Mouse (Mus musculus): ENCODE results near the gene A930018P22Rik. TPM values are rescaled to one million over a fixed set of nuclear protein-coding genes. Genes with fewer than 3 reads are reported as not detected.

The A930018P22Rik gene
- polyA plus RNA-seq, 1 experiment from 2014 or later, result 0.47 TPM

DNA sequence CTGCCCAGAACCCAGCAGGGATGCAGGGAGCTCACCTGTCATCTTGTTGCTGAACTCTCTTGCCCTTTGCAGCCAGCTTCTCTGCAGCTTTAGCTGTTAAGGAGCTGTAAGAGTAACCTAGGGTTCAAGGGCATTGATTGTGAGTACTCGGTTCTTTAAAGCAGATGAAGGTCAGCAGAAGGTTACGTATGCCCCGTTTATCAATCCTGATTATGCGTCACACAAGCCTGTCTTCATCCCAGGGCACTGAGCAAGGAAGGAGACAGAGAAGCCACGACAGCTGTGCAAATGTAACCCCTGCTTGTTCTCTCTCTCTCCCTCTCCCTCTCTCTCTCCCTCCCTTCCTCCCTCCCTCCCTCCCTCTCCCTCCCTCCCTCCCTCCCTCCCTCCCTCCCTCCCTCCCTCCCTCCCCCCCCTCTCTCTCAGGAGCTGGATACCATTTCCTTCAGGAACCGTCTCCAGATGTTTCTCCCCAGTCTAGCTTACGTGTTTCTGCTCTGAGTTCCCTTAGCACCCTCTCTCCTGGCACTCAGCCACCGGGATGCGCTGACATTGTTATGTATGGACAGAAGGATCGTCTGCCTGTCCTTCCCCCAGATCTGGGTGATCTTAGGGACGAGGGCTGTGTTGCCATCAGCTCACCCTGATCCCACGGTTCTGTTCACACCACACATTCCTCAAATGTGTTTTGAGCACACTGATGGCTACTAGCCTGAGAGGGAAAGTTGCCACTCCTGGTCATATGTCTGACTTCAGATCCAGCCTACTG lies 10.7 kb downstream of the A930018P22Rik start:
- DNase-seq (ENCODE audit: low spot score) (no peak), ATAC-seq (ENCODE audit: low FRiP score, low TSS enrichment) (no peak)
- H3K4me2 ChIP-seq (replicated peaks; ENCODE audit: low read depth), result no peak overlapping the region
- H3K27me3 ChIP-seq (ENCODE audit: control insufficient read depth, insufficient read depth, low read length), result no peaks in the 10 kb centered on the region
- H3K9me3 ChIP-seq (ENCODE audit: control insufficient read depth, low read length), result no peaks in the 10 kb centered on the region
- no peaks in the 10 kb centered on the region for H3K36me3 ChIP-seq (ENCODE audit: control insufficient read depth, insufficient read depth, low read length)
- no peak overlapping the region for H3K4me3 ChIP-seq (ENCODE audit: low read depth, low read length)
- no peaks in the 10 kb centered on the region for H3K4me1 ChIP-seq (replicated peaks; ENCODE audit: control insufficient read depth, insufficient read depth)
- no peak overlapping the region for H3K9ac ChIP-seq (ENCODE audit: low read length)
- no peak for TF ChIP-seq EP300 (optimal IDR thresholded peaks at IDR 0.05)
- no peak for TF ChIP-seq CTCF (IDR thresholded peaks at IDR 0.05; ENCODE audit: low read depth)
- H3K27ac ChIP-seq (replicated peaks), result no peak overlapping the region
- 24% methylated on average over 12 of the region's 12 CpGs for WGBS

GRCm38 (mm10) chr2:104134150-104135056 lies 11.8 kb downstream of the A930018P22Rik start:
- H3K4me2 ChIP-seq (replicated peaks; ENCODE audit: low read depth), result no peak overlapping the region
- H3K4me1 ChIP-seq (replicated peaks; ENCODE audit: control insufficient read depth, insufficient read depth), result no peaks in the 10 kb centered on the region
- H3K27ac ChIP-seq (replicated peaks), result no peak overlapping the region
- 36% methylated on average over 8 of the region's 8 CpGs for WGBS
- no peaks in the 10 kb centered on the region for H3K36me3 ChIP-seq (ENCODE audit: control insufficient read depth, insufficient read depth, low read length)
- ATAC-seq (ENCODE audit: low FRiP score, low TSS enrichment) (peak; percentile 62), DNase-seq (ENCODE audit: low spot score) (peak; percentile 71)
- no peak overlapping the region for H3K9ac ChIP-seq (ENCODE audit: low read length)
- no peak overlapping the region for H3K4me3 ChIP-seq (ENCODE audit: low read depth, low read length)
- no peak for TF ChIP-seq EP300 (optimal IDR thresholded peaks at IDR 0.05)
- TF ChIP-seq CTCF (IDR thresholded peaks at IDR 0.05; ENCODE audit: low read depth), result peak; percentile 98
- H3K9me3 ChIP-seq (ENCODE audit: control insufficient read depth, low read length), result no peaks in the 10 kb centered on the region
- H3K27me3 ChIP-seq (ENCODE audit: control insufficient read depth, insufficient read depth, low read length), result no peaks in the 10 kb centered on the region

DNA sequence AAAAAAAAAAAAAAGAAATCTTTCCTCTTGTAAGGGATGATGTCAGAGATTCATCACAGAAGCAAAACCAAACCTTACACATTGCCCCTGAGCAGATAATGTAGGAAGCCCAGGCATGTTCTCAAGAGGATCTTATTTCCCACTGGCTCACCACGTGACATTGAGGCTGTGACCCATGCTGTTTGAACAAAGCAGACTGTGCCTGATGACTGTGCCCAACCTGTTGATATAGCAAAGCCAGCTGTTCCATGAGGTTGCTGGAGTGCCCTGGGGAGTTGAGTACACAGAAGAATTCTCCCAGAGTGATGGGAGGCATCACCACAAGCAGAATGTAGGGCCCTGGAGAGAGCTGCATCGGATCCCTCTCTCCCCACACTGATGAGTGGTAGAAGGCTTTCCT lies 13.4 kb downstream of the A930018P22Rik start:
- H3K27ac ChIP-seq (replicated peaks), result no peak overlapping the region
- H3K27me3 ChIP-seq (ENCODE audit: control insufficient read depth, insufficient read depth, low read length), result no peaks in the 10 kb centered on the region
- H3K4me2 ChIP-seq (replicated peaks; ENCODE audit: low read depth), result no peak overlapping the region
- ATAC-seq (ENCODE audit: low FRiP score, low TSS enrichment), result peak; percentile 37; the same call in 1 of the 2 replicates
- TF ChIP-seq EP300 (optimal IDR thresholded peaks at IDR 0.05) (no peak), CTCF (IDR thresholded peaks at IDR 0.05; ENCODE audit: low read depth) (no peak)
- H3K36me3 ChIP-seq (ENCODE audit: control insufficient read depth, insufficient read depth, low read length), result no peaks in the 10 kb centered on the region
- no peak overlapping the region for H3K9ac ChIP-seq (ENCODE audit: low read length)
- H3K4me1 ChIP-seq (replicated peaks; ENCODE audit: control insufficient read depth, insufficient read depth), result no peaks in the 10 kb centered on the region
- no peak overlapping the region for H3K4me3 ChIP-seq (ENCODE audit: low read depth, low read length)
- 38% methylated on average over 2 of the region's 2 CpGs for WGBS
- DNase-seq (ENCODE audit: low spot score), result no peak
- no peaks in the 10 kb centered on the region for H3K9me3 ChIP-seq (ENCODE audit: control insufficient read depth, low read length)

DNA sequence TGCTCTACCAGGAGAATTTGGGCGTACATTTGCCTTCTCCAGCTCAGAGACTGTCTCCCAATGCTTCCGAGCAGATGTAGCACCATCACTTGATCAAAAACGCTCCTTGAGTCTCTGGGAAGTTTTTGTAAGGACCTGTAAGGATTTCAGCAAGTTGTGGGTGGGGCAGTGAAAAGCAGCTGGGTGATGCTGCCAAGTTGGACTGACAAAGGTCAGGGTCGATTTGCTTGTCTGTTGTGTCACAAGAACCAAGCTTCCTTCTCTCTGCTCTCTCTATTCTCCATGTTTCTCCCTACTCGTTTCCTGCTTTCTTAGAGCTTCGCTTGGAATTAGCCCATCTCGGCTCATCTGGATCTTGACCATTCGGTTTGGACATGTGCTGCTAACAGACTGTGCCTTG lies 19.6 kb downstream of the A930018P22Rik start:
- H3K27ac ChIP-seq (replicated peaks), result no peak overlapping the region
- H3K4me3 ChIP-seq (ENCODE audit: low read depth, low read length), result no peak overlapping the region
- no peak overlapping the region for H3K9ac ChIP-seq (ENCODE audit: low read length)
- H3K4me1 ChIP-seq (replicated peaks; ENCODE audit: control insufficient read depth, insufficient read depth), result no peaks in the 10 kb centered on the region
- no peaks in the 10 kb centered on the region for H3K27me3 ChIP-seq (ENCODE audit: control insufficient read depth, insufficient read depth, low read length)
- H3K4me2 ChIP-seq (replicated peaks; ENCODE audit: low read depth), result no peak overlapping the region
- H3K9me3 ChIP-seq (ENCODE audit: control insufficient read depth, low read length), result no peaks in the 10 kb centered on the region
- DNase-seq (ENCODE audit: low spot score) (no peak), ATAC-seq (ENCODE audit: low FRiP score, low TSS enrichment) (no peak)
- 85% methylated on average over 8 of the region's 8 CpGs for WGBS
- H3K36me3 ChIP-seq (ENCODE audit: control insufficient read depth, insufficient read depth, low read length), result no peaks in the 10 kb centered on the region
- TF ChIP-seq EP300 (optimal IDR thresholded peaks at IDR 0.05) (no peak), CTCF (IDR thresholded peaks at IDR 0.05; ENCODE audit: low read depth) (no peak)

DNA sequence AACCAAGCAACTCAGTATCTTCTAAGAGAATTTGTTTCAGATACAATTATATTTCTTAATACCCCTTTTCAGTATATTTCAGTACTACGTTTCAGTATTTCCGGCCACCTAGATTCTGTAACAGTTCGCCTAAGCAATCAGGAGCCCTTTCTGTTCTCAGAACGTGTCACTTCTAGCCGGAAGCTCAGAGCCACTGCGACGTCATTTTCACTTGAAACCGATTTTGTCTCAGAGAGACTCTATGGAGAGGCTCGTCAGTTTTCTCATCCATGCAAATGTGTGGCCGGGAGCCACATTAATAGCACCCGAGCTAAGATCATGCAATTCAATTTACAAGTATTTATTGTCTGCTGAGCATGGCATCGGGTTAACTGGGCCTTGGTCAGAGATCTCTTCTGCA lies 21.4 kb downstream of the A930018P22Rik start:
- H3K4me1 ChIP-seq (replicated peaks; ENCODE audit: control insufficient read depth, insufficient read depth), result no peaks in the 10 kb centered on the region
- ATAC-seq (ENCODE audit: low FRiP score, low TSS enrichment) (no peak), DNase-seq (ENCODE audit: low spot score) (no peak)
- no peak overlapping the region for H3K9ac ChIP-seq (ENCODE audit: low read length)
- no peaks in the 10 kb centered on the region for H3K27me3 ChIP-seq (ENCODE audit: control insufficient read depth, insufficient read depth, low read length)
- H3K4me3 ChIP-seq (ENCODE audit: low read depth, low read length), result no peak overlapping the region
- 87% methylated on average over 12 of the region's 12 CpGs for WGBS
- H3K36me3 ChIP-seq (ENCODE audit: control insufficient read depth, insufficient read depth, low read length), result no peaks in the 10 kb centered on the region
- no peaks in the 10 kb centered on the region for H3K9me3 ChIP-seq (ENCODE audit: control insufficient read depth, low read length)
- H3K4me2 ChIP-seq (replicated peaks; ENCODE audit: low read depth), result no peak overlapping the region
- TF ChIP-seq EP300 (optimal IDR thresholded peaks at IDR 0.05) (no peak), CTCF (IDR thresholded peaks at IDR 0.05; ENCODE audit: low read depth) (no peak)
- no peak overlapping the region for H3K27ac ChIP-seq (replicated peaks)
